Mouse (Mus musculus) brain, embryonic 14.5 days (tissue): ENCODE measurements around the gene Phgr1.

Experiments
- CTCF ChIP-seq: fragments of 200-500 bp; IDR thresholded peaks from 2 replicates; pipeline ENCODE4 v1.5.1; 2012; ENCODE audit warnings: inconsistent platforms, mild to moderate bottlenecking, moderate library complexity, borderline replicate concordance; ENCODE audit not compliant: insufficient read depth, insufficient read length; ENCODE audit errors: extremely low read depth
- POLR2A ChIP-seq: fragments of 200-500 bp; IDR thresholded peaks from 2 replicates; pipeline ENCODE4 v1.6.1; 2012; ENCODE audit warnings: mild to moderate bottlenecking, inconsistent platforms, borderline replicate concordance; ENCODE audit not compliant: poor library complexity, insufficient read depth, insufficient read length, severe bottlenecking; ENCODE audit errors: extremely low read depth

- no peak for TF ChIP-seq CTCF
- TF ChIP-seq POLR2A = peak; percentile 84
Observed at GRCm38 (mm10) chr2:118745232-118745884, 27.2 kb upstream of the Phgr1 start, which contains the start of gene Inafm2.
